Mouse (Mus musculus): ENCODE measurements around the gene Klk15.
"Not testable (repeated sequence)": the region's sequence is repeated elsewhere in the genome, so short reads cannot be mapped to it uniquely, and the experiment has no call there.

The Klk15 gene

GRCm38 (mm10) chr7:43975761-43976160 is 42.2 kb downstream of the Klk15 start, which contains the start of gene Klk1b9:
Klk1b9 (plus strand) TSS chr7:43976061.
- not testable (repeated sequence) for DNase-seq (ENCODE audit: low spot score)

DNA sequence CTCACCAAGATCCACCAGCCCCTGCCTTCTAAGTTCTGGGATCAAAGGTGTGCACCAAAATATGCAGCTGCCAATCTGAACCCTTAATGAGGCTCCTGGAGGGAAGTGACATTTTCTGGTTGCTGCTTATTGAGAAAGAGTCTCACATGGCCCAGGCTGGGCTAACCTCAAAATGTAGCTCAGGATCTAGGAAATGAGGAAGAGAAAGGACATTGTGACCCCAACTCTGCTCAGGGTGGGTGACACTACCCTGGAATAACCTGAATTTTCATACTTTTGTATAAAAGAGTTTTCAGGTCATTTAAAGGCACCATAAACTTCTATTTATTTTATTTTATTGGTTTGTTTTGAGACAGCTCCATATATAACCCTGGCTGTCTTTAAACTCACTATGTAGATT is 52.1 kb downstream of the Klk15 start:
- DNase-seq (ENCODE audit: low spot score) = no peak

All from layer of hippocampus, adult 11-12 months (tissue).